Mouse (Mus musculus) c-Kit-positive CD71-positive TER-119-positive erythroid progenitor cells, embryonic 14.5 days (primary cell): ENCODE measurements around the gene Olfr1145.

Source experiments
- DNase-seq: peaks from one replicate; pipeline ENCODE4 v3.0.0-alpha.2; 2013; ENCODE audit warnings: low spot score

Gene Olfr1145

DNA sequence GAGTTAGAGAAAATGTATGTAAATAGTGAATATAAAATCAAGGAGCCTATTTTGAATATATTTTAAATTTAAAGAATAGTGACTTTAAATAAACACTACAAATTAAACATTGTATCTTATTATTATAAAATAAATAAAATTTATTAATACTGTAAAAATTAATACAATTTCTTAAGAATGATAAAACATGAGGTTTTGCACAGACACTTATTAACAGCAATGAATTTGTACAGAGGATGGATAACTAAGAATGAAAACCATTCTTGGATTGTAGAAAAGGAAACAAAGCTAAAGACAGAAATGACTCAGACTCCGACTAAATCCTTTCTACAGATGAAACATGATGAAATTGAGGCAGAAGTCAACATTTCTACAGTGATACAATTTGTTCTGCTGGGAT is at the start of gene Olfr1145:
Gene Olfr1145, plus strand, starts transcription at position 301 of the 400 bp plus-strand sequence.
- DNase-seq, result no peak

DNA sequence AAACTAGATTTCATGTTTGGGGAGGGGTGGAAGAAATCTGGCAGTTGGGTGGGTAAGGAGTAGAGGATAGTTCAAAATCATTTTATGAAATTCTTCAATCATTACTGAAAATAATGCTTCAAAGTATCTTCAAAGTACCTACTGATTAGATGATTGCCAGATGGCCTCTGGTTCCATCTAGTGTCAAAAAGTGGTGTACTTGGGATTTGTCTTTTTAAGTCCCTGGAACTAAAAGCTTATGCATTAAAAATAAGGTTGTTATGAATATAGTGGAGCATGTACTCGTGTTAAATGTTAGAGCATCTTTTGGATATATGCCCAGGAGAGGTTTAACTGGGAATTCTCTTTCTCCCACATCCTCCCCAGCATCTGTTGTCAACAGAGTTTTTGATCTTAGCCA is 33.5 kb upstream of the Olfr1145 start:
- DNase-seq, result no peak

DNA sequence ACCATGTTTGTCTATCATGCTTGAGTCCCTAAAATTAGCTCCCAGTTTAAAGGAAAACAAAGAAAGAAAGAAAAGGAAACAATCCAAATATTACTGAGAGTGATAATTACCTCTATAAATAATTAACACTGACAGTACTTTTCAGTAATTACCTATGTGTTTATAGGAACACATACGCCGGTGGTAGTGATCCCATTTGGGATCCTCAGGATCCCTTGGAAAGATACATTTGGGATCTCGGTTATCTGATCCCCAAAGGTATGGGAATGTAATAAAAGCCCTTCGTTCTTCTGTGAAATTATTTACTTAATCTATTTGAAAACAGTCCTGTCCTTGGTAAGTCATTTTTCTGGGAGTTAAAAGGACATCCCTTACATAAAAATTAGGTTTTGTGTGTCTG is 30.4 kb upstream of the Olfr1145 start, which contains the start of gene Olfr152:
Gene Olfr152, plus strand, starts transcription at position 301 of the 400 bp plus-strand sequence.
- DNase-seq, result no peak

DNA sequence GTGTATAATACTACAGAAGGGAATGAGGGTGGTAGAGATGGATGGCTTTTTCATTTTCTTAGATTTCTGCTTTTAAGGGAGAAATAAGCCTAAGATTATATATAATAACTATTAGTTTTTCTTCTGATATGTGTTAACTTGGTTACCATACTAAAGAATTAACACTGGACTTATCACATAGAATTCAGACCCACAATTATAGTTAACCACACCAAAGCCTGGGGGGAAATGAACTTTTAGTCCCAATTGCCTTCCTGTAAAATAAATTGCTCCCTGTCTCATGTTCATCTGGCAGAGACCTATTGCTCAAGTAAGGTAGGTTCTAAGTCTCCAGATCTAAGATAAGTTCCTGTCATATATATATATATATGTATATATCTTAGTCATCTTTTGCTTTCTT is 9.3 kb upstream of the Olfr1145 start, which contains the start of gene Olfr1143:
Gene Olfr1143, plus strand, starts transcription at position 301 of the 400 bp plus-strand sequence.
- DNase-seq, result no peak

DNA sequence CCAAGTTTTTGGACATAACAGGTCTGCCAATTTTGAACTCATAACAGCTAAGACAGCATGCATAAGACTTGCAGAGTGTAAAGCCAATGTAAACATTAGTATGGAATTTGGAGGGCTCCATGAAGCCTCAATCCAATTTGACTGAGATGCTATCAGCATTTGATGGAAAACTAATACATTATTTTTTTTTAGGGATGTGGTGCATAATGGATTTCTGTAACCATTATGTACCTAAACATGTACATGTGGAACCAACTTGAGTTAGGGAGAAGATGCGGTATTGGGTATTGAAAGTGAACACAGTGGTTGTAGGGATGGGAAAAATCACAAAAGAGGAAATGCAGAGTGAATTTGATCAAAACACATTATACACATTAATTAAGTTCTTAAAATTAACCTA is 20.6 kb downstream of the Olfr1145 start, which contains the start of gene Olfr1148:
Gene Olfr1148, plus strand, starts transcription at position 301 of the 400 bp plus-strand sequence.
- no peak for DNase-seq

DNA sequence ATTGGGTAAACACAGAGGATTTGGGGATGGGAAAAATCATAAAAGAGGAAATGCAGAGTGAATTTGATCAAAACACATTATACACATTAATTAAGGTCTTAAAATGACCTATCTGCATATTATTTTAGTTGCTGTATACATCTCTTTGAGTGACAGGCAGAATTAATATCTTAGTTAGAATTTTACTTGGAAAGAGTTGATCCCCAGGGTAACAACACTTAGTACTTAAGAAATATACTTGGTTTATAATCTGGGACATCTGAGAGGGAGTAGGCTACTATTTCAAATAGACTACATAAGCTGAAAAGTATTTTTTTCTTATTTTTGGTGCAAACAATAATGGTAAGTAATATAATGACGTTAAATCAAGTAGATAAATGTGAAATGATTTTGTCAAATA is 34.1 kb downstream of the Olfr1145 start, which contains the start of gene Olfr1150-ps1:
Gene Olfr1150-ps1, plus strand, starts transcription at position 301 of the 400 bp plus-strand sequence.
- DNase-seq, result no peak

DNA sequence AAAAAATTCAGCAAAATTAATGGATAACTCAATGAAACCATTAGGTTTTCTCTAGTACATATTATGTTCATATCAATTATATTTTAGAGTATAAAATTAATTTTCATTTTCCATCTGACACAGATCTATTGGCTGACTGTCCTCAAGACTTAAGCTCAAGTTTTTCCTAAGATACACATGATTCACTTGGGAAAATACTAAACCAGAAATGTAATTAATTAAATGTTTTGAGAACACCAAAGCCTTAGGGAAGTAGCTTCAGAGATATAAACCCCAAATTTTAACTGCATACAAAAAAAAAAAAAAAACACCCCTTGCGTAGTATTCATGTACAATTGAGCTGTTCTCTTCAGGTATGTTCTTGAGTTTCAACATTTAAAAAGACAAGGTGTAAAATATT is 45.9 kb downstream of the Olfr1145 start, which contains the start of gene Olfr1151:
Gene Olfr1151, plus strand, starts transcription at position 301 of the 400 bp plus-strand sequence.
- DNase-seq, result no peak
